Mouse (Mus musculus): ENCODE results near the gene Krtap3-2. TPM values are rescaled to one million over a fixed set of nuclear protein-coding genes. Genes with fewer than 3 reads are reported as not detected.

The Krtap3-2 gene
- polyA plus RNA-seq, 1 experiment = 0.19 TPM

- TF ChIP-seq CTCF (IDR thresholded peaks at IDR 0.05; ENCODE audit: borderline replicate concordance, control insufficient read depth, extremely low read depth, insufficient read depth, low read length, poor library complexity) = no peak
- no peak for TF ChIP-seq POLR2A (IDR thresholded peaks at IDR 0.05; ENCODE audit: control insufficient read depth, extremely low read depth, insufficient read depth, low read length, poor library complexity)
- Histone ChIP-seq H3K4me1 (replicated peaks; ENCODE audit: control insufficient read depth, insufficient read depth, low read length) (no peaks in the 10 kb centered on the region), H3K4me3 (ENCODE audit: control insufficient read depth, insufficient read depth, low read length) (no peak overlapping the region), H3K36me3 (ENCODE audit: control insufficient read depth, insufficient read depth, low read length) (no peaks in the 10 kb centered on the region), H3K27ac (ENCODE audit: control insufficient read depth, insufficient read depth, low read length) (no peak overlapping the region), H3K27me3 (ENCODE audit: control insufficient read depth, insufficient read depth, low read length) (no peaks in the 10 kb centered on the region)
- WGBS = 90% methylated on average over 8 of the region's 8 CpGs
- no peak for DNase-seq
Measured at GRCm38 (mm10) chr11:99514098-99514497, 42.6 kb downstream of the Krtap3-2 start.

Other genes with a start within 250 kb of the Krtap3-2 start
- 0.16 and 0.18 TPM in 2 replicates for gene Krt25, start 233.9 kb downstream of the Krtap3-2 start, polyA plus RNA-seq (2012; rRNA removed)
- gene Krt26, start 218.9 kb downstream of the Krtap3-2 start, polyA plus RNA-seq (2012; rRNA removed) = not detected in 2 replicates
- 0.05 and 0.13 TPM in 2 replicates for gene Krt27, start 205.7 kb downstream of the Krtap3-2 start, polyA plus RNA-seq (2012; rRNA removed)
- gene Krt28, start 181.9 kb downstream of the Krtap3-2 start, polyA plus RNA-seq (2012; rRNA removed) = not detected in 2 replicates
- 4.9 and 6.4 TPM in 2 replicates for gene Krt10, start 167.5 kb downstream of the Krtap3-2 start, polyA plus RNA-seq (2012; rRNA removed)
- 0.27 and 0.34 TPM in 2 replicates for gene Krt12, start 134.6 kb downstream of the Krtap3-2 start, polyA plus RNA-seq (2012; rRNA removed)
- gene Krt20, start 118.7 kb downstream of the Krtap3-2 start, polyA plus RNA-seq (2012; rRNA removed) = 0.65 and 1.0 TPM in 2 replicates
- 1.5 and 1.7 TPM in 2 replicates for gene Krt23, start 63.7 kb downstream of the Krtap3-2 start, polyA plus RNA-seq (2012; rRNA removed)
- 0.11 TPM in 1 of 2 replicates, not detected in the other for gene Krt39, start 35.5 kb downstream of the Krtap3-2 start, polyA plus RNA-seq (2012; rRNA removed)
- 0.09 TPM in 1 of 2 replicates, not detected in the other for gene Krt40, start 13.7 kb downstream of the Krtap3-2 start, polyA plus RNA-seq (2012; rRNA removed)
- gene Krtap3-3, start 6.0 kb downstream of the Krtap3-2 start, polyA plus RNA-seq (2012; rRNA removed) = 0.46 and 0.66 TPM in 2 replicates
- not detected in 2 replicates for gene Gm11939, start 2.6 kb upstream of the Krtap3-2 start, polyA plus RNA-seq (2012; rRNA removed)
- 0.43 and 0.81 TPM in 2 replicates for gene Krtap3-1, start 9.8 kb upstream of the Krtap3-2 start, polyA plus RNA-seq (2012; rRNA removed)
- gene Krtap1-5, start 24.2 kb upstream of the Krtap3-2 start, polyA plus RNA-seq (2012; rRNA removed) = not detected in 2 replicates
- gene Krtap1-4, start 26.8 kb upstream of the Krtap3-2 start, polyA plus RNA-seq (2012; rRNA removed) = not detected in 2 replicates
- not detected in 2 replicates for gene Krtap1-3, start 34.5 kb upstream of the Krtap3-2 start, polyA plus RNA-seq (2012; rRNA removed)
- not detected in 2 replicates for gene Krtap9-3, start 41.3 kb upstream of the Krtap3-2 start, polyA plus RNA-seq (2012; rRNA removed)
- 0.33 TPM in 1 of 2 replicates, not detected in the other for gene Gm11938, start 46.5 kb upstream of the Krtap3-2 start, polyA plus RNA-seq (2012; rRNA removed)
- gene Gm11937, start 53.3 kb upstream of the Krtap3-2 start, polyA plus RNA-seq (2012; rRNA removed) = not detected in 2 replicates
- gene Krtap2-4, start 58.0 kb upstream of the Krtap3-2 start, polyA plus RNA-seq (2012; rRNA removed) = 0.22 and 0.37 TPM in 2 replicates
- not detected in 2 replicates for gene Gm11562, start 63.6 kb upstream of the Krtap3-2 start, polyA plus RNA-seq (2012; rRNA removed)
- gene Krtap4-1, start 71.4 kb upstream of the Krtap3-2 start, polyA plus RNA-seq (2012; rRNA removed) = not detected in 2 replicates
- not detected in 2 replicates for gene Krtap4-2, start 78.2 kb upstream of the Krtap3-2 start, polyA plus RNA-seq (2012; rRNA removed)
- gene Krtap4-7, start 87.2 kb upstream of the Krtap3-2 start, polyA plus RNA-seq (2012; rRNA removed) = not detected in 2 replicates
- gene Gm11555, start 93.4 kb upstream of the Krtap3-2 start, polyA plus RNA-seq (2012; rRNA removed) = not detected in 2 replicates
- not detected in 2 replicates for gene Gm11563, start 102.1 kb upstream of the Krtap3-2 start, polyA plus RNA-seq (2012; rRNA removed)
- not detected in 2 replicates for gene Krtap4-6, start 109.1 kb upstream of the Krtap3-2 start, polyA plus RNA-seq (2012; rRNA removed)
- gene Gm14190, start 133.9 kb upstream of the Krtap3-2 start, polyA plus RNA-seq (2012; rRNA removed) = not detected in 2 replicates
- not detected in 2 replicates for gene Gm14180, start 177.4 kb upstream of the Krtap3-2 start, polyA plus RNA-seq (2012; rRNA removed)
- gene Gm11595, start 216.1 kb upstream of the Krtap3-2 start, polyA plus RNA-seq (2012; rRNA removed) = not detected in 2 replicates
- gene Krtap4-8, start 223.9 kb upstream of the Krtap3-2 start, polyA plus RNA-seq (2012; rRNA removed) = not detected in 2 replicates
- 0.17 TPM in 1 of 2 replicates, not detected in the other for gene Krtap4-9, start 228.3 kb upstream of the Krtap3-2 start, polyA plus RNA-seq (2012; rRNA removed)
- gene Gm11596, start 236.6 kb upstream of the Krtap3-2 start, polyA plus RNA-seq (2012; rRNA removed) = not detected in 2 replicates
- gene Gm11569, start 242.1 kb upstream of the Krtap3-2 start, polyA plus RNA-seq (2012; rRNA removed) = not detected in 2 replicates
- gene Gm11554, start 247.6 kb upstream of the Krtap3-2 start, polyA plus RNA-seq (2012; rRNA removed) = not detected in 2 replicates

Measured in thymus, adult 2 months (tissue).